Mouse (Mus musculus): Measurements from ENCODE around the gene Fbxo46. TPM values are rescaled to one million over a fixed set of nuclear protein-coding genes. Genes with fewer than 3 reads are reported as not detected.

The Fbxo46 gene
- polyA plus RNA-seq, 1 experiment = 29.2 TPM

- TF ChIP-seq CTCF (IDR thresholded peaks at IDR 0.05; ENCODE audit: borderline replicate concordance, control insufficient read depth, extremely low read depth, insufficient read depth, low read length, poor library complexity) (no peak), POLR2A (IDR thresholded peaks at IDR 0.05; ENCODE audit: control insufficient read depth, extremely low read depth, insufficient read depth, low read length, poor library complexity) (no peak)
- WGBS = 96% methylated on average over 1 of the region's 1 CpGs
- Histone ChIP-seq H3K4me1 (replicated peaks; ENCODE audit: control insufficient read depth, insufficient read depth, low read length) (peaks cover 9% of the 10 kb centered on the region), H3K27ac (ENCODE audit: control insufficient read depth, insufficient read depth, low read length) (no peak overlapping the region), H3K4me3 (ENCODE audit: control insufficient read depth, insufficient read depth, low read length) (no peak overlapping the region), H3K27me3 (ENCODE audit: control insufficient read depth, insufficient read depth, low read length) (peaks cover 7% of the 10 kb centered on the region), H3K36me3 (ENCODE audit: control insufficient read depth, insufficient read depth, low read length) (no peaks in the 10 kb centered on the region)
- DNase-seq = no peak
These were observed 19.4 kb upstream of the Fbxo46 start for GRCm38 (mm10) chr7:19100290-19100689.

GRCm38 (mm10) chr7:19103741-19104140, 15.9 kb upstream of the Fbxo46 start:
- Histone ChIP-seq H3K27me3 (ENCODE audit: control insufficient read depth, insufficient read depth, low read length) (no peaks in the 10 kb centered on the region), H3K36me3 (ENCODE audit: control insufficient read depth, insufficient read depth, low read length) (no peaks in the 10 kb centered on the region), H3K27ac (ENCODE audit: control insufficient read depth, insufficient read depth, low read length) (no peak overlapping the region), H3K4me1 (replicated peaks; ENCODE audit: control insufficient read depth, insufficient read depth, low read length) (no peaks in the 10 kb centered on the region), H3K4me3 (ENCODE audit: control insufficient read depth, insufficient read depth, low read length) (no peak overlapping the region)
- no peak for TF ChIP-seq CTCF (IDR thresholded peaks at IDR 0.05; ENCODE audit: borderline replicate concordance, control insufficient read depth, extremely low read depth, insufficient read depth, low read length, poor library complexity)
- TF ChIP-seq POLR2A (IDR thresholded peaks at IDR 0.05; ENCODE audit: control insufficient read depth, extremely low read depth, insufficient read depth, low read length, poor library complexity) = no peak
- DNase-seq = no peak

- H3K36me3 ChIP-seq (ENCODE audit: control insufficient read depth, insufficient read depth, low read length) = no peaks in the 10 kb centered on the region
- TF ChIP-seq POLR2A (IDR thresholded peaks at IDR 0.05; ENCODE audit: control insufficient read depth, extremely low read depth, insufficient read depth, low read length, poor library complexity) (no peak), CTCF (IDR thresholded peaks at IDR 0.05; ENCODE audit: borderline replicate concordance, control insufficient read depth, extremely low read depth, insufficient read depth, low read length, poor library complexity) (no peak)
- WGBS = 87% methylated on average over 2 of the region's 2 CpGs
- H3K4me3 ChIP-seq (ENCODE audit: control insufficient read depth, insufficient read depth, low read length) = no peak overlapping the region
- H3K4me1 ChIP-seq (replicated peaks; ENCODE audit: control insufficient read depth, insufficient read depth, low read length) = no peaks in the 10 kb centered on the region
- H3K27me3 ChIP-seq (ENCODE audit: control insufficient read depth, insufficient read depth, low read length) = no peaks in the 10 kb centered on the region
- no peak overlapping the region for H3K27ac ChIP-seq (ENCODE audit: control insufficient read depth, insufficient read depth, low read length)
- DNase-seq = no peak
These were observed 15.2 kb upstream of the Fbxo46 start for GRCm38 (mm10) chr7:19104486-19104885.

GRCm38 (mm10) chr7:19107436-19107835, 12.2 kb upstream of the Fbxo46 start:
- Histone ChIP-seq H3K36me3 (ENCODE audit: control insufficient read depth, insufficient read depth, low read length) (no peaks in the 10 kb centered on the region), H3K4me1 (replicated peaks; ENCODE audit: control insufficient read depth, insufficient read depth, low read length) (no peaks in the 10 kb centered on the region), H3K27me3 (ENCODE audit: control insufficient read depth, insufficient read depth, low read length) (no peaks in the 10 kb centered on the region), H3K27ac (ENCODE audit: control insufficient read depth, insufficient read depth, low read length) (no peak overlapping the region), H3K4me3 (ENCODE audit: control insufficient read depth, insufficient read depth, low read length) (no peak overlapping the region)
- no peak for DNase-seq
- TF ChIP-seq CTCF (IDR thresholded peaks at IDR 0.05; ENCODE audit: borderline replicate concordance, control insufficient read depth, extremely low read depth, insufficient read depth, low read length, poor library complexity) = no peak
- no peak for TF ChIP-seq POLR2A (IDR thresholded peaks at IDR 0.05; ENCODE audit: control insufficient read depth, extremely low read depth, insufficient read depth, low read length, poor library complexity)
- 63% methylated on average over 3 of the region's 3 CpGs for WGBS

GRCm38 (mm10) chr7:19109565-19109964, 10.1 kb upstream of the Fbxo46 start:
- Histone ChIP-seq H3K4me3 (ENCODE audit: control insufficient read depth, insufficient read depth, low read length) (no peak overlapping the region), H3K27me3 (ENCODE audit: control insufficient read depth, insufficient read depth, low read length) (no peaks in the 10 kb centered on the region), H3K4me1 (replicated peaks; ENCODE audit: control insufficient read depth, insufficient read depth, low read length) (no peaks in the 10 kb centered on the region), H3K27ac (ENCODE audit: control insufficient read depth, insufficient read depth, low read length) (no peak overlapping the region), H3K36me3 (ENCODE audit: control insufficient read depth, insufficient read depth, low read length) (no peaks in the 10 kb centered on the region)
- no peak for TF ChIP-seq CTCF (IDR thresholded peaks at IDR 0.05; ENCODE audit: borderline replicate concordance, control insufficient read depth, extremely low read depth, insufficient read depth, low read length, poor library complexity)
- no peak for TF ChIP-seq POLR2A (IDR thresholded peaks at IDR 0.05; ENCODE audit: control insufficient read depth, extremely low read depth, insufficient read depth, low read length, poor library complexity)
- no peak for DNase-seq
- 97% methylated on average over 1 of the region's 1 CpGs for WGBS

- peaks cover 7% of the 10 kb centered on the region for H3K4me1 ChIP-seq (replicated peaks; ENCODE audit: control insufficient read depth, insufficient read depth, low read length)
- DNase-seq = peak; percentile 52
- no peak for TF ChIP-seq CTCF (IDR thresholded peaks at IDR 0.05; ENCODE audit: borderline replicate concordance, control insufficient read depth, extremely low read depth, insufficient read depth, low read length, poor library complexity)
- TF ChIP-seq POLR2A (IDR thresholded peaks at IDR 0.05; ENCODE audit: control insufficient read depth, extremely low read depth, insufficient read depth, low read length, poor library complexity) = no peak
- no peak within 1 kb of the TSS for H3K27ac ChIP-seq (ENCODE audit: control insufficient read depth, insufficient read depth, low read length)
- no peaks in the 10 kb centered on the region for H3K36me3 ChIP-seq (ENCODE audit: control insufficient read depth, insufficient read depth, low read length)
- no peaks in the 10 kb centered on the region for H3K27me3 ChIP-seq (ENCODE audit: control insufficient read depth, insufficient read depth, low read length)
- 51% methylated on average over 64 of the region's 64 CpGs for WGBS
- no peak within 1 kb of the TSS for H3K4me3 ChIP-seq (ENCODE audit: control insufficient read depth, insufficient read depth, low read length)
These were observed 1.5 kb upstream of the Fbxo46 start, which contains the start of gene Gm4969 for GRCm38 (mm10) chr7:19118028-19118771. TSS of gene Gm4969 (minus strand) at chr7:19118368.
